Mouse (Mus musculus): Measurements from ENCODE around the gene Nod2. TPM values are rescaled to one million over a fixed set of nuclear protein-coding genes. Genes with fewer than 3 reads are reported as not detected.

Gene Nod2
- polyA plus RNA-seq, 1 experiment from 2014 or later: 0.21 TPM

DNA sequence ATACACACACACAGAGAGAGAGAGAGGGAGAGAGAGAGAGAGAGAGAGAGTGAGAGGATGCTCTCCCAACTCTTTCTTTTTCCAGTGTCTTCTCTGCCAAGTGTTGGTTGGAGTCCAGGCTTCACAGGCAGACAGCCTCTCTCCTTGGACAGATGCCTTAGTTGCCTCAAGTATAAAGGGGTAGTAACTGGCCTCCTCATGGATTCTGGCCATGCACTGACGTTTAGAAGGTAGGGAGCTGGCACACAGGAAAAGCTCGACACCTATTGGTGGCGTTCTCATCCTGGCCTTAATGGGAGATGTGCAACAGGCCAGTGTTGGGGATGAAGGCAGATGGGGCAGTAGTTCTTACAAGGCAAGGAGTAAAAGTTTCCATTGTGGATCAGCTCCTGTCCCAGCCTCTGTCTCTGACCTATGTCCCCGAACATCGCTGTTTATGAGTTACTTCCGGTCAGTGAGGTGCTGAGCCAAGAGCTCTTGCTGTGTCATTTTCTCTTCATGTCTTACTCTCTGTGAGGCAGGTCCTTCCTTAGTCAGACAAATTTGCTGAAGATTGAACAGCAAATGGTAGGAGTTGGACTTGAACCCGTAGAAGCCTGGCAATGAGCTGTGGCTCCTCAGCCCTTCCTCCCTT, 36.7 kb downstream of the Nod2 start:
- no peaks in the 10 kb centered on the region for H3K9me3 ChIP-seq (ENCODE audit: control insufficient read depth, low read length)
- 67% methylated on average over 7 of the region's 7 CpGs for WGBS
- H3K9ac ChIP-seq (ENCODE audit: low read length): no peak overlapping the region
- H3K4me2 ChIP-seq (ENCODE audit: low read depth, low read length): no peak overlapping the region
- no peaks in the 10 kb centered on the region for H3K27me3 ChIP-seq (ENCODE audit: control insufficient read depth, insufficient read depth, low read depth, low read length)
- no peaks in the 10 kb centered on the region for H3K36me3 ChIP-seq (ENCODE audit: control insufficient read depth, insufficient read depth, low read length)
- no peak overlapping the region for H3K4me3 ChIP-seq (ENCODE audit: low read length)
- 0 out of 2 replicates have a peak, but pooled peaks cover 3% of the 10 kb centered on the region for H3K4me1 ChIP-seq (replicated peaks; ENCODE audit: control insufficient read depth, insufficient read depth, low read length)
- peak; percentile 55 for ATAC-seq (ENCODE audit: low read depth)
- H3K27ac ChIP-seq (ENCODE audit: low read length): no peak overlapping the region

DNA sequence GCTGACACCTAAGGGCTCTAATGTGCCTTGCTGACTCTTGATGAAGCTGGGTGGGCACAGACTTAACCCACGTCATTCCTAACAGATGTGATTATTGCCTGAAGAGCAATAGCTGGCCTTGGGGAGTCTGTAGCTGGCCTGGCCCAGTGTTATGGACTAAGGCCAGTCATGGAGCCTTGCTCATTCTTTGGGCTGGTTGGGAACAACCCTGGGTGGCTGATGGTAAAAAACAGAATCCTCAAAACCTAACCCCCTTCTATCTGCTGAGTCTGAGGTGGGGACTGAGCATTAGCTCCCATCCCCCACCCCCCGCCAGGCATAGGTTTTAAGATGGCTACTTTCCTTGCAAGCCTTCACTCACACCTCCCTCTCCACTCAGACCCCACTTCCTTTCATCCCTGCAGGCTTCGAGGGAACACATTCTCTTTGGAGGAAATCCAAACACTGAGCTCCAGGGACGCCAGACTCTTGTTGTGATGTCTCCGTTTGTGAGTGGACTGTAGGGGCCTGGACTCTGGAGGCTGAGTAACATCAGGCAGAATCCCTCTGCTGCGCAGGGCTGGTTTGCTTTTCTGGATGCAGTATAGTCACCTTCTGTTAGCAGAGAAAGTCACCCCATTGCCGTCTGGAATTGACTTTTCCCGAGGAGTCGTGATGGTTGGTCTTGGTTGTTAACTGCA, 39.3 kb downstream of the Nod2 start:
- 33% methylated on average over 9 of the region's 9 CpGs for WGBS
- peak; percentile 63 for ATAC-seq (ENCODE audit: low read depth)

DNA sequence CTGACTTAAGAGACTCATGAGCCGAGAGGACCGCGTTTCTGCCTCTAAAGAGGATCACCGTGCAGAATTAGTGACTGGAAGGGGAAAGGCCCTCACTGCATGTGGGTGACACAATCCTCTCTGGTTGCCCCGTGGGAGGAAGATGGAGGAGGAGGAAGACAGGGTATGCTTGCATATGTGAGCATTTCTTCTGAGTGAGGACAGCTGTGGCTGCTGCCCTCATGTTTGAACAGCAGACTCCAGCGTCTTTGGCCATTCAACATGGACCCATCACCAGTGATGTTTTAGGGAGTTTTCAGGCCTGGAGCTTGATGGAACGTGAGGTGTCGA, 39.8 kb downstream of the Nod2 start:
- Histone ChIP-seq H3K27ac (ENCODE audit: low read length) (peak overlapping the region; percentile 41; the same call in 1 of the 2 replicates), H3K36me3 (ENCODE audit: control insufficient read depth, insufficient read depth, low read length) (no peaks in the 10 kb centered on the region), H3K4me1 (replicated peaks; ENCODE audit: control insufficient read depth, insufficient read depth, low read length) (peaks cover 4% of the 10 kb centered on the region; the same call in 1 of the 2 replicates), H3K9me3 (ENCODE audit: control insufficient read depth, low read length) (no peaks in the 10 kb centered on the region), H3K4me2 (ENCODE audit: low read depth, low read length) (no peak overlapping the region), H3K9ac (ENCODE audit: low read length) (no peak overlapping the region), H3K4me3 (ENCODE audit: low read length) (no peak overlapping the region), H3K27me3 (ENCODE audit: control insufficient read depth, insufficient read depth, low read depth, low read length) (no peaks in the 10 kb centered on the region)
- no peak for ATAC-seq (ENCODE audit: low read depth)
- WGBS: 71% methylated on average over 8 of the region's 8 CpGs

More for the DNA sequence above, 39.3 kb downstream of the Nod2 start:
- Histone ChIP-seq H3K27ac (ENCODE audit: low read length) (peak overlapping the region; percentile 41; the same call in 1 of the 2 replicates), H3K4me2 (ENCODE audit: low read depth, low read length) (no peak overlapping the region), H3K27me3 (ENCODE audit: control insufficient read depth, insufficient read depth, low read depth, low read length) (no peaks in the 10 kb centered on the region), H3K9ac (ENCODE audit: low read length) (no peak overlapping the region), H3K36me3 (ENCODE audit: control insufficient read depth, insufficient read depth, low read length) (no peaks in the 10 kb centered on the region), H3K4me1 (replicated peaks; ENCODE audit: control insufficient read depth, insufficient read depth, low read length) (0 out of 2 replicates have a peak, but pooled peaks cover 3% of the 10 kb centered on the region), H3K4me3 (ENCODE audit: low read length) (no peak overlapping the region), H3K9me3 (ENCODE audit: control insufficient read depth, low read length) (no peaks in the 10 kb centered on the region)

DNA sequence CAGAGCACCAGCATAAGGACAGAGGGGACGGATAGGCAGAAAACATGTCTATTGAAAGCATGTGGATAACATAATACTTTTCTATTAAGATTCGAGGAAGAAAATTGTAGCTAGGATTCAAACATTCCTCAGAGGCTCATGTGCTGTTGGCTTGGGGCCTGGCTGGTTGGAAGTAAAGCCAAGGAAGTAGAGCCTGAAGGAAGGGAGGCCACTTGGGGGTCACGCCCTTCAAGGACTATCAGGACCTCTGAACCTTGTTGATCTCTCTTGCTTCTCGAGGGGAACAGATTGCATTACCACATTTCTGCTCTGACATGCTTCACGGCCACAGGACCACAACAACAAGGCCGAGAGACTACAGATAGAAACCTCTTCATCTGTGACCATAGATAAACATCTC, 42.0 kb downstream of the Nod2 start:
- 77% methylated on average over 6 of the region's 6 CpGs for WGBS
- Histone ChIP-seq H3K27ac (ENCODE audit: low read length) (no peak overlapping the region), H3K4me2 (ENCODE audit: low read depth, low read length) (no peak overlapping the region), H3K4me1 (replicated peaks; ENCODE audit: control insufficient read depth, insufficient read depth, low read length) (peaks cover 4% of the 10 kb centered on the region; the same call in 1 of the 2 replicates), H3K4me3 (ENCODE audit: low read length) (no peak overlapping the region), H3K9me3 (ENCODE audit: control insufficient read depth, low read length) (no peaks in the 10 kb centered on the region), H3K36me3 (ENCODE audit: control insufficient read depth, insufficient read depth, low read length) (no peaks in the 10 kb centered on the region), H3K27me3 (ENCODE audit: control insufficient read depth, insufficient read depth, low read depth, low read length) (no peaks in the 10 kb centered on the region), H3K9ac (ENCODE audit: low read length) (no peak overlapping the region)
- ATAC-seq (ENCODE audit: low read depth): no peak

DNA sequence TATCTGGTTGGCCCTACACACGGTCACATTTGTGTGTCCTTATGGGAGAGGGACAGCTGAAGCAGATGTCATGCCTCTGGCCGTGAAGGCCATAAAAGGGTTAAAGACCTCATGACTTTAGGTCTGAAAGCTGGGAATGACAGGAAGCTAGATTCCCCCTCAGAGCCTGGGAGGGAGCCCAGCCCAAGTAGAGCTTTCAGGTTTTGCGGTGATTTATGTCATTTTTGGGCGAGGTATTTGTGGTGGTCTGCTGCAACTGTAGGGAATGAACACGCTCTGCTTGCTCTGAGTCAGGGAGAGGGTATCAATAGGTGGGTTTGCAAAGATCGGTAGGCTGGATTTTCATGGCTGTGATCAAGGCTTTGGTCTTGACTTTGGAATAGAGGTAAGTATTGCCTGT, 42.8 kb downstream of the Nod2 start:
- 85% methylated on average over 6 of the region's 6 CpGs for WGBS
- Histone ChIP-seq H3K9me3 (ENCODE audit: control insufficient read depth, low read length) (no peaks in the 10 kb centered on the region), H3K4me3 (ENCODE audit: low read length) (no peak overlapping the region), H3K36me3 (ENCODE audit: control insufficient read depth, insufficient read depth, low read length) (no peaks in the 10 kb centered on the region), H3K9ac (ENCODE audit: low read length) (no peak overlapping the region), H3K27me3 (ENCODE audit: control insufficient read depth, insufficient read depth, low read depth, low read length) (no peaks in the 10 kb centered on the region), H3K4me1 (replicated peaks; ENCODE audit: control insufficient read depth, insufficient read depth, low read length) (peaks cover 4% of the 10 kb centered on the region; the same call in 1 of the 2 replicates), H3K27ac (ENCODE audit: low read length) (no peak overlapping the region), H3K4me2 (ENCODE audit: low read depth, low read length) (no peak overlapping the region)
- no peak for ATAC-seq (ENCODE audit: low read depth)

DNA sequence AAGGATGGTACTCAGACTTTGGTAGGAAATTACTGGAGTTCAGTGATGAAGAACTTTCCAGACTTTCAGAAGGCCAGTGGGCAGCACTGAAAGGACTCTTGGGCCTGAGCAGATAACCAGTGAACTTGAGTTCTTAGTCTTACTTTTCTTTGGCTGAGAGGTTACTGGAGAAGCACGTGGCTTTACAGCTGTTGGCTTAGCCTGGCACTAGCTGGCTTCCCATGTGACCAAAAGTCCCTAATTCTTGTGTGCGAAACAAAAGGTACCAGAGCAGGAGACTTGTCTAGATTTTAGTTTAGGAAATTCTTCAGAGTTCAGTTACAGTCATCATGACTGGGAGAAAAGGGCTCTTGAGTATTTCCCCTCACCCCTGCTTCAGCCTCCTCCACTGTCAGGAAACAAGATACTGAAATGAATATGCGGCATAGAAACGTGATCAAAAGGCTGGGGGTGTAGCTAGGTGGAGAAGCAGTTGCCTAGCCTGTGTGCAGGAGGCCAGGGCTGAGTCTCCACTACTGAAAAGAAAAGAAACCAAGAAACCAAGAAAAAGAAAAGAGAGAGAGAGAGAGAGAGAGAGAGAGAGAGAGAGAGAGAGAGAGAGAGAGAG, 44.3 kb downstream of the Nod2 start:
- Histone ChIP-seq H3K9ac (ENCODE audit: low read length) (no peak overlapping the region), H3K4me2 (ENCODE audit: low read depth, low read length) (no peak overlapping the region), H3K9me3 (ENCODE audit: control insufficient read depth, low read length) (no peaks in the 10 kb centered on the region), H3K4me3 (ENCODE audit: low read length) (no peak overlapping the region), H3K27ac (ENCODE audit: low read length) (no peak overlapping the region), H3K36me3 (ENCODE audit: control insufficient read depth, insufficient read depth, low read length) (no peaks in the 10 kb centered on the region), H3K4me1 (replicated peaks; ENCODE audit: control insufficient read depth, insufficient read depth, low read length) (peaks cover 7% of the 10 kb centered on the region; the same call in 1 of the 2 replicates), H3K27me3 (ENCODE audit: control insufficient read depth, insufficient read depth, low read depth, low read length) (no peaks in the 10 kb centered on the region)
- WGBS: 24% methylated on average over 4 of the region's 4 CpGs
- no peak for ATAC-seq (ENCODE audit: low read depth)

DNA sequence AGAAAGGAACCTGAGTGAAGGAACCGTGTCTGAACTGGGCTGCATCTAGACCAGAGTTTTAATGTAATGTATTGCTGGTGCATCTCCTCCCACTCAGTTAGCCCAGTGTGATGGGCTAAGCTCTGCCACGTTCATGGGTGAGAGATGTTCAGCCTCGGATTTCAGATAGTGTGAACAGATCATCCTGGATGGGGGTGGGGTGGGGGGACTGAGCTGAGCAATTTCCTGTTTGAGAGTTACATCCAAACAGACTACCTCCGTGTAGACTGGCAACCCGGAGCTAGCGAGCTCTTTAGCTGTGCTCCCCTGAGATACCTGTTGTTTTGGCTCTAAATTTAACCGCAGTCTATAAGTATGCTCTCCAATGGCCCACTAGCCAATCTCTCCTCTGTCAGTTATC, 44.8 kb downstream of the Nod2 start:
- Histone ChIP-seq H3K4me2 (ENCODE audit: low read depth, low read length) (no peak overlapping the region), H3K9me3 (ENCODE audit: control insufficient read depth, low read length) (no peaks in the 10 kb centered on the region), H3K27ac (ENCODE audit: low read length) (no peak overlapping the region), H3K27me3 (ENCODE audit: control insufficient read depth, insufficient read depth, low read depth, low read length) (no peaks in the 10 kb centered on the region), H3K36me3 (ENCODE audit: control insufficient read depth, insufficient read depth, low read length) (no peaks in the 10 kb centered on the region), H3K4me3 (ENCODE audit: low read length) (no peak overlapping the region), H3K9ac (ENCODE audit: low read length) (no peak overlapping the region), H3K4me1 (replicated peaks; ENCODE audit: control insufficient read depth, insufficient read depth, low read length) (peaks cover 7% of the 10 kb centered on the region; the same call in 1 of the 2 replicates)
- 27% methylated on average over 7 of the region's 7 CpGs for WGBS
- ATAC-seq (ENCODE audit: low read depth): no peak

DNA sequence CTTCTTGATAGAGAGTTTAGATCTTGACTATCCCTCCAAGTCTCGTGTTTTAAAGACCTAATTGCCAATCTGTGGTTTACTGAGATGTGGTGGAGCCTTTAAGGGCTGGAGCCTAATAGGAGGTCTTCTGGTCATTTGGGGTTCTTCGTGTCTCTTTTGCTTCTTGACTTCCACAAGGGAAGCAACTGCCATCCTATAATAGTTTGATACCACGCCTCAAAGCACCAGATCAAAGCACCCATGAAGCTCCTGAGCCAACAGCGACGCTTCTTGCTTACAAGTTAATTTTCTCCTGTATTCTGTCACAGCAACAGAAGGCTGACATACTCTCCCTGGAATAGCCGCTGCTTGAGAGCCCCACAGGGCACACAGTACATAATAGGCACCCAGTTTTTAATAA, 45.8 kb downstream of the Nod2 start:
- no peak for ATAC-seq (ENCODE audit: low read depth)
- WGBS: 77% methylated on average over 6 of the region's 6 CpGs
- Histone ChIP-seq H3K36me3 (ENCODE audit: control insufficient read depth, insufficient read depth, low read length) (no peaks in the 10 kb centered on the region), H3K4me1 (replicated peaks; ENCODE audit: control insufficient read depth, insufficient read depth, low read length) (peaks cover 11% of the 10 kb centered on the region), H3K27ac (ENCODE audit: low read length) (no peak overlapping the region), H3K4me2 (ENCODE audit: low read depth, low read length) (no peak overlapping the region), H3K9me3 (ENCODE audit: control insufficient read depth, low read length) (no peaks in the 10 kb centered on the region), H3K27me3 (ENCODE audit: control insufficient read depth, insufficient read depth, low read depth, low read length) (no peaks in the 10 kb centered on the region), H3K9ac (ENCODE audit: low read length) (no peak overlapping the region), H3K4me3 (ENCODE audit: low read length) (no peak overlapping the region)

DNA sequence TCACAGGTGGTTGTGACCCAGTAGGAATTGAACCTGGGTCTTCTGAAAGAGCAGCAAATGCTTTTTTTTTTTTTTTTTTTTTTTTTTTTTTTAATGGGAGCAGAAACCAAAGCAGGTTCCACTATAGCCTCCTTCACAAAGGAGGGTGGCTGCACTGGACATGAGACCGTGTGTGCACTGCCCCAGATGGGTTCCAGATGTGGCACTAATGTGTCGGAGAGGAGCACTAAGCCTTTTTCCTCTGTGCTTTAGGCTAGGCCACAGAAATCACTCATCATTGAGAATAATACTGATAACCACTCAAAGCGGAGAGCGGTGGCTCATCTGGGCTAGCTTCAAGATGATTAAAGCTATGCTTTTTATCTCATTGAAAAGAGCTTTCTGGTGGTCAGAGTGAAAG, 46.3 kb downstream of the Nod2 start:
- no peak for ATAC-seq (ENCODE audit: low read depth)
- Histone ChIP-seq H3K27ac (ENCODE audit: low read length) (no peak overlapping the region), H3K9ac (ENCODE audit: low read length) (no peak overlapping the region), H3K4me1 (replicated peaks; ENCODE audit: control insufficient read depth, insufficient read depth, low read length) (peaks cover 13% of the 10 kb centered on the region), H3K4me3 (ENCODE audit: low read length) (no peak overlapping the region), H3K36me3 (ENCODE audit: control insufficient read depth, insufficient read depth, low read length) (no peaks in the 10 kb centered on the region), H3K4me2 (ENCODE audit: low read depth, low read length) (no peak overlapping the region), H3K27me3 (ENCODE audit: control insufficient read depth, insufficient read depth, low read depth, low read length) (no peaks in the 10 kb centered on the region), H3K9me3 (ENCODE audit: control insufficient read depth, low read length) (no peaks in the 10 kb centered on the region)
- WGBS: 77% methylated on average over 4 of the region's 4 CpGs

Measured in lung, embryonic 16.5 days (tissue).